Mouse (Mus musculus) left cerebral cortex, adult 8-10 months (tissue): ENCODE data around the gene Ubxn4. TPM values are rescaled to one million over a fixed set of nuclear protein-coding genes. Genes with fewer than 3 reads are reported as not detected.
"Not testable (repeated sequence)": the region's sequence is repeated elsewhere in the genome, so short reads cannot be mapped to it uniquely, and the experiment has no call there.

ENCODE experiments used
- DNase-seq, 2 experiments: peaks; one replicate each; pipeline ENCODE4 v3.0.0; 2022; ENCODE audit warnings: low spot score in 2 of 2
- microRNA-seq, 2 experiments: library from miRNA; unstranded; fragments of <30 nt; microRNA quantifications; one replicate each; pipeline ENCODE4 v1.2.0; 2022
- total RNA-seq, 4 experiments: library from RNA; stranded (reverse); gene quantifications; 2 replicates each; pipeline ENCODE4 v1.2.4; 2022

Gene Ubxn4
- total RNA-seq, 4 experiments from 2014 or later: 41.7 to 44.8 (median 44.3) TPM

DNA sequence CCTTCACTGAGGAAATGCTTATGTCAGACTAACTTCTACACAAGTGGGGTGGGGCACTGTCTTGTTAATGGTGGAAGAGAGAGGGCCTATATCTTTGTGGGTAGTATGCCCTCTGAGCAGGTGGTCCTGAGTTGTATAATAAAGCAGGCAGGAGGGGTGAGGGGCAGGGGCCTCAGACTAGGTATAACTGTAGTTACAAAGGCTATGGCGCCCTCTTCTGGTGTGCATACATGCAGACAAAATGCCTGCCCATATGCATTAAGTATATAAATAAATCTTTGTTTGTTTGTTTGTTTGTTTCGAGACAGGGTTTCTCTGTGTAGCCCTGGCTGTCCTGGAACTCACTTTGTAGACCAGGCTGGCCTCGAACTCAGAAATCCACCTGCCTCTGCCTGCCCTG is 65.3 kb downstream of the Ubxn4 start:
- no peak for DNase-seq

DNA sequence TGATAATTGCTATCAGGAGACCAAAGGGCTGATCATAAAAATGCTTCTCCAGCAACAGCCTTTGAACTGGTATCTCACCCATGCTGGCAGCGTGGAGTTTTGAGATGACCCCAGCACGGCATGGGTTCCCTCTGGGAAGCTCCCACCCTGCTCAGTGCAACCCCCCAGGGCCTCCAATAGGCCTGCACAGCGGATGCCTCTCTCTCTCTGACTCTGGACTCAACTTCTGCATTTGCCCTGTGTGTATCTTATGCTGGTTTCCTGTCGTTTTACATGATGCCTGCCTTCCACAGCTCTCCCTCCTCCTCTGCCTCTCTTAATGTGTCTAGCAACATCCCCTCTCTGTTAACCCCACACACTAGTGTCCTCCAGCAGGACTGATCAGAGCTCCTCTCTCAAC is 70.9 kb downstream of the Ubxn4 start:
- DNase-seq: no peak

DNA sequence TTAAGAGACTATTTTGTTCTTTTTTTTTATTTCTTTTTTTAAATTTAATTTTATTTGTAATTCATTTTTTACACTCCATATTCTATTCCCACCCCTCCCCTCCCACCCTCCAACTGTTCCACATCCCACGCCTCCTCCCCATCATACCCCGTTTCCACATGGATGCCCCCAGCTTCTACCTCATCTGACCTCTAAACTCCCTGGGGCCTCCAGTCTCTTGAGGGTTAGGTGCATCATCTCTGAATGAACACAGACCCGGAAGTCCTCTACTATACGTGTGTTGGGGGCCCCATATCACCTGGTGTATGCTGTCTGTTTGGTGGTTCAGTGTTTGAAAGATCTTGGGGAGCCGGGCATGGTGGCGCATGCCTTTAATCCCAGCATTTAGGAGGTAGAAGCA is 75.5 kb downstream of the Ubxn4 start:
- DNase-seq: not testable (repeated sequence)

DNA sequence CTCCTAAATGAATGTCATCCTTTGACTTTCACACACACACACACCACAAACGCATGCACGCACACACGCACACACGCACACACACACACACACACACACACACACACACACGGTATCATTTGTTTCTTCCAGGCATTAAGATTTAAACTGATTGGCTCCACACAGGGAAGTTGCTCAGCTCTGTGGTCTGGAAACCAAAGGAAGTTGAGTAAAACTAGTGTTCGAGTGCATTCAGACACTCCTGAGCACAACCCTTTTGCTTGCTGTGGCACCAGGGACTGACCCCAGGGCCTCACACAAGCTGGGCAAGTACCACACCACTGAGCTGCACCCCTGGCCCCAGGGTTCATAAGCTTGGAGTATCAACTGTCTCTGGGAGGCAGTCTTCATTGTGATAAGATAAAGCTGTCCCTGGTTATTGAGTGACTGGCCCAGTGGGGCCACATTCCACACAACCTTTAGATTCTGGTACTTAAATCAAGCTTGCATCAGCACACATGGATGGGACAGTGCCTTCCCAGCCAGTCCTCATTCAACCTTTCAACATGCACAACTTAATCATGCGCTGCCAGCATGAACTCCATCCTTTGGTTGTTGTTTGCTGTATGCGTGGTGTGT is 79.4 kb downstream of the Ubxn4 start:
- DNase-seq: no peak

DNA sequence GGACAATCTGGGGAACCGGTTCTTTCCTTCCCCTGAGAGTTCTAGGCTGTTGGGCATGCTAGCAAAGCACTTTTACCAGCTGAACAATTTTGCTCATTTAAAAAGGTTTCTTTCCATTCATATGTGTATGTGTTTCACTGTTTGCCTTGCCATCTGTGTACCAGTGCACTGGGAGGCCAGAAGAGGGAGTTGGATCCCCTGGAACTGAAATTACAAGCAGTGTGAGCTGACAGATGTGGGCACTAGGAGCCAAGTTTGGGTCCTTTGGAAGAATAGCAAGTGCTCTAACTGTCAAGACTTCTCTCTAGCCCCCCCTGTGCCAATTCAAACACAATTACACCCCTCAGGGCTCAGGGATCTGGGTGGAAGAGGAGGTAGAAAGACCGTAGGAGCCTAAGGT is 81.0 kb downstream of the Ubxn4 start:
- DNase-seq: no peak

DNA sequence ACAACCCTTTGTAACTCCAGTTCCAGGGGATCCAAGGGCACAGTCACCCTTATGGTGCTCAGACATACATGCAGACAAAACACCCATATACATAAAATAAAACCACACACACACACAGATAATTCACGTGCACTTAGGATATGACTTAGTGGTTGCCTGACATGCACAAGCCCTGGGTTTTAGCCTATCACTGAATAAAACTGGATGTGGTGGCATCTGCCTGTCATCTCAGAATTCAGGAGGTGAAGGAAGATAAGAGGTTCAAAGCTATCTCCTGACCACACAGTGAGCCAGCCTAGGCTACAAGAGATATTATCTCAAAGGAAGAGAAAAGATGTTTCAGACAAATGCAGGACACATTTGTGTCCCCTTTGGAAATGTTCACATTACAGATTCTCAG is 83.4 kb downstream of the Ubxn4 start:
- DNase-seq: no peak

DNA sequence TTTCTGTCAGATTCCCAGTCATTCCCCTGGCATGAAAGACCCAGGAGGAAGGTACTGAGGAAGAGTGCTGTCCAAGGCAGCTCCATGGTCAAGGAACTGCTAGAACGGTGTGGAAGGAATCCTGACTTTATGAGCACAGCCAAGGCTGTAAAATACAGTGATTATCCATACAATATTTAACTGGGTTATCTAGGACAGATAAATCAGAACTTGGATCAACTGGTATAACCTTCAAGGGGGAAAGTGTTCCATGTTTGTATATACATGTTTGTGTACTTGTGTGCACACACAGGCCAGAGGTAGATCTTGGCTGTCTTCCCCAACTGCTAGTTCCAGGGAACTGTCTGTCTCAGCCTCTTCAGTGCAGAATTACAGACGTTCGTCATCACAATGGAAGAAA is 84.5 kb downstream of the Ubxn4 start, which contains the start of gene Lct:
Gene Lct (minus strand): TSS at position 101 of the 400 bp plus-strand sequence.
- no peak for DNase-seq

Small RNA genes within 50 kb of the gene (microRNA-seq; reads per million reads assigned to microRNA genes)
- 4,003 to 14,738 reads per million in 2 experiments for gene Mir128-1

Other genes starting within 250 kb of the Ubxn4 start
- 1 to 10 TPM; 6.4 to 8.2 (median 7.3) TPM for gene Zranb3, start 140.9 kb upstream of the Ubxn4 start, total RNA-seq
- 100 to 1,000 TPM; 328 to 386 (median 370) TPM for gene R3hdm1, start 140.7 kb upstream of the Ubxn4 start, total RNA-seq
- gene Lct, start 84.4 kb downstream of the Ubxn4 start, total RNA-seq: 1 to 10 TPM; 1.0 to 1.2 (median 1.1) TPM
- gene Mcm6, start 115.7 kb downstream of the Ubxn4 start, total RNA-seq: 1 to 10 TPM; 6.1 to 8.7 (median 7.3) TPM
- 10 to 100 TPM; 54.0 to 57.0 (median 55.8) TPM for gene Dars, start 173.4 kb downstream of the Ubxn4 start, total RNA-seq